Mouse (Mus musculus) v-Abl transformed pro-B cells (cell line): ENCODE data around the gene Zfp715.
"Not testable (repeated sequence)": the region's sequence is repeated elsewhere in the genome, so short reads cannot be mapped to it uniquely, and the experiment has no call there.

ENCODE experiments used
- in situ Hi-C, 2 experiments: fragments of 400-800 bp; cut with MboI; formaldehyde crosslinking; loops; one replicate each; pipeline ENCODE4 v1.15.1; 2025; ENCODE audit not compliant: unreplicated experiment in 2 of 2

The Zfp715 gene

GRCm38 (mm10) chr7:43311632-43312031 is 1.5 kb downstream of the Zfp715 start:
- in situ Hi-C loops = loop anchor here in 1 of 2 experiments (5.0 to 25.0 kb wide), 4 partner anchors 133 to 1674 kb away; partner anchors contain the start of genes Cldnd2, Ctu1, Etfb and Gm45233

- in situ Hi-C loops = loop anchor here in 1 of 2 experiments (25.0 kb wide), 2 partner anchors 797 to 1672 kb away; partner anchors contain the start of genes Zfp141 and Zfp788
Observed at GRCm38 (mm10) chr7:43309069-43309468, 4.0 kb downstream of the Zfp715 start.

- in situ Hi-C loops = loop anchor here in 1 of 2 experiments (25.0 kb wide), 2 partner anchors 793 to 1668 kb away; partner anchors contain the start of genes Zfp141 and Zfp788
Observed at GRCm38 (mm10) chr7:43305235-43305634, 7.9 kb downstream of the Zfp715 start.

GRCm38 (mm10) chr7:43291524-43291923 is 21.6 kb downstream of the Zfp715 start:
- in situ Hi-C loops = loop anchor here in 1 of 2 experiments (25.0 kb wide), 1 partner anchor 804 kb away; no protein-coding TSS in a partner anchor

- in situ Hi-C loops = loop anchor here (5.0 to 25.0 kb wide), 9 partner anchors 44 to 796 kb away; partner anchors contain the start of genes Ctu1 (in 1 of the 2) and Siglece (in 1 of the 2)
Observed at GRCm38 (mm10) chr7:43282859-43283595, 30.1 kb downstream of the Zfp715 start.

- in situ Hi-C loops = loop anchor here (5.0 to 25.0 kb wide), 9 partner anchors 45 to 795 kb away; partner anchors contain the start of genes Ctu1 (in 1 of the 2) and Siglece (in 1 of the 2)
Observed at GRCm38 (mm10) chr7:43282459-43282858, 30.6 kb downstream of the Zfp715 start.

- in situ Hi-C loops = loop anchor here in 1 of 2 experiments (25.0 kb wide), 1 partner anchor 790 kb away; no protein-coding TSS in a partner anchor
Observed at GRCm38 (mm10) chr7:43277401-43277800, 35.7 kb downstream of the Zfp715 start.

GRCm38 (mm10) chr7:43276178-43276577 is 36.9 kb downstream of the Zfp715 start:
- in situ Hi-C loops = loop anchor here in 1 of 2 experiments (25.0 kb wide), 1 partner anchor 789 kb away; no protein-coding TSS in a partner anchor

GRCm38 (mm10) chr7:43273476-43273875 is 39.6 kb downstream of the Zfp715 start:
- in situ Hi-C loops = no loop called here

- in situ Hi-C loops = not testable (repeated sequence)
Observed at GRCm38 (mm10) chr7:43267359-43267758, 45.7 kb downstream of the Zfp715 start.

GRCm38 (mm10) chr7:43253540-43253939 is 59.6 kb downstream of the Zfp715 start:
- in situ Hi-C loops = no loop called here

- in situ Hi-C loops = not testable (repeated sequence)
Observed at GRCm38 (mm10) chr7:43250718-43251117, 62.4 kb downstream of the Zfp715 start.
